Mouse (Mus musculus) erythroblast, adult 5-6 weeks (primary cell): Measurements from ENCODE around the gene Cacng6. TPM values are rescaled to one million over a fixed set of nuclear protein-coding genes. Genes with fewer than 3 reads are reported as not detected.
"Not testable (repeated sequence)": the region's sequence is repeated elsewhere in the genome, so short reads cannot be mapped to it uniquely, and the experiment has no call there.

Experiments
- ATAC-seq: replicated peaks from 2 replicates; pipeline ENCODE4 v1.8.0; 2016; ENCODE audit warnings: moderate number of reproducible peaks, mild to moderate bottlenecking, moderate TSS enrichment, inconsistent platforms; ENCODE audit not compliant: poor library complexity, low FRiP score, severe bottlenecking
- total RNA-seq, 2 experiments: library from RNA; stranded (forward) in 1 of 2; stranded (reverse) in 1 of 2; fragments of 150-400 nt in 1 of 2; fragments of 200-764, 138-1000 nt in 1 of 2; gene quantifications; 2 replicates each; pipeline versions ENCODE4 v1.2.3 to v1.2.4; 2015 to 2017; ENCODE audit warnings: low replicate concordance in 2 of 2

Cacng6 gene
- total RNA-seq (2015; ENCODE audit: low replicate concordance), result not detected in 2 replicates
- total RNA-seq (2017; ENCODE audit: low replicate concordance), result not detected in 2 replicates

GRCm38 (mm10) chr7:3423895-3424294 lies at the start of gene Cacng6:
TSS of gene Cacng6 (plus strand) at chr7:3424195.
- no peak for ATAC-seq

DNA sequence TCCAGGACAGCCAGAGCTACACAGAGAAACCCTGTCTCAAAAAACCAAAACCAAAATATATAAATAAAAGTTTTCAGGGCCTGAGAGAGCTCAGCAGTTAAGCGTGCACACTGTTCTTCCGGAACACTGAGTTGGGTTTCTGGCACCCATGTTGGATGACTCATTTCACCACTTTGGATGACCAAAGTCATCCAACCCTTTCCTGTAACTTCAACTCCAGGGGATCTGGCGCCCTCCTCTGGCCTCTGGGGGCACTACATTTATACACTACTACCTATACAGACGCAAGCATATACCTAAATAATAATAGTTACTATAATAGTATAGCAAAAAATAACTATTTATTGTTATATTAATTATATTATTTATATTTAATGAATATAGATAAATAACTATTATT lies 47.2 kb upstream of the Cacng6 start:
- no peak for ATAC-seq

- ATAC-seq, result no peak
Measured at GRCm38 (mm10) chr7:3382123-3382522, 41.9 kb upstream of the Cacng6 start.

DNA sequence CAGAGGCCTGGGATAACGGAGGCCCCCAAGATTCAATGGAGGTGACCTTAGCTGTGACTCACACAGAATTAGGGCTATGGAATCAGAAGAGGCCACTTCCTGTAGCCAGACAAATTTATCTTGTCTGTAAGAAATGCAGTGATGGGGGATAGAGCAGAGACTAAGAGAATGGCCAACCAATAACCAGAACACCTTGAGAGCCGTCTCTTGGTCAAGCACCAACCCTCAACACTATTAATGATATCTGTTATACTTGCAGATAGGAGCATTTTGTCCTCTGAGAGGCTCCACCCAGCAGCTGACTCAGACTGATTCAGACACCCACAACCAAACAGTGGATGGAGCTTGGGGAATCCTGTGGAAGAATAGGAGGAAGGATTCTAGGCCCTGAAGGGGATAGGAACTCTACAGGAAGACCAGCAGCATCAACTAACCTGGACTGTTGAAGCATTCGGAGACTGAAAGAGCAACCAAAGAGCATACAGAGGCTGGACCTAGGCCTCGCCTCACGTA lies 39.1 kb upstream of the Cacng6 start:
- no peak for ATAC-seq

DNA sequence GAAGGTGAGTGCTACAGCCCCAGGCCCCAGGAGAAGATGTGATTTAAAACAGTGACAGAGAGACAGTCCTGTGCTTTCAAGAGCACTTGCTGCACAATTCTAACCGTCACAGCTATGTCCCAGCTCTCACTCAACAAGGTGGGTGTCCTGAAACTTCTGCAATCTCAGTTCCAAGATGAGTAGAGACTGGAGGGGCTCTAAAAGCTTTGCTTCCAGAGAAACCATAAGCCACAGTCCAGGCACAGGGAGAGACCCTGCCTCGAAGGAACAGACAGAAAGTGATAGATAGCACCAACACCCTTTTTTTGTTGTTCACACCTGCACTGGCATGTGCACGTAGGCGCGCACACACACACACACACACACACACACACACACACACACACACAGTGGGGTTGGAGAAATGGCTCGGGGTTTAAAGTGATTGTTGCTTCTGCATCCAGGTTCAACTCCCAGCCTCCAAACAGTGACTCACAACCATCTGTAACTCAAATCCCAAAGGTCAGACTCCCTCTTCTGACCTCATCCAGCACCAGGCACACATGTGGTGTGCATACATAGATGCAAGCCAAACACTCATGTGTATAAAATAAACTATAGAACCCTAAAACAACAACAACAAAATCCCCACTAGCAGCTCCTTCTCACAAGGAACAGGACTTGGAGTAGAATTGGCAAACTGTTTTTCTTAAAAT lies 37.8 kb upstream of the Cacng6 start:
- ATAC-seq, result no peak

DNA sequence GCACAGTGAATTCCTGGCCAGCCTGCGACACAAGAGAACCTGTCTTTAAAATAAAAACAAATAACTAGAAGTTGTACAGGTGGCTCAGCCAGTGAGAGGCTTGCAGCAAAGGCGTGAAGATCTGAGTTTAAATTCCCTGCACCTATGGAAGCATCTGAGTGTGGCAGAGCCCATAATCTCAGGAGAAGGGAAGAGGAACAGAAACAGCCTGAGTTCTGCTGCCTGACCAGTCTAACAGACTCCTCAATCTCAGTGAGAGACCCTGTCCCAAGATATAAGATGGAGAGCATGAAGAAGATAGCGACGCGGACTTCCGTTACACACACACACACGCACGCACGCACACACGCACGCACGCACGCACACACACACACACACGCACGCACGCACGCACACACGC lies 36.2 kb upstream of the Cacng6 start:
- no peak for ATAC-seq

DNA sequence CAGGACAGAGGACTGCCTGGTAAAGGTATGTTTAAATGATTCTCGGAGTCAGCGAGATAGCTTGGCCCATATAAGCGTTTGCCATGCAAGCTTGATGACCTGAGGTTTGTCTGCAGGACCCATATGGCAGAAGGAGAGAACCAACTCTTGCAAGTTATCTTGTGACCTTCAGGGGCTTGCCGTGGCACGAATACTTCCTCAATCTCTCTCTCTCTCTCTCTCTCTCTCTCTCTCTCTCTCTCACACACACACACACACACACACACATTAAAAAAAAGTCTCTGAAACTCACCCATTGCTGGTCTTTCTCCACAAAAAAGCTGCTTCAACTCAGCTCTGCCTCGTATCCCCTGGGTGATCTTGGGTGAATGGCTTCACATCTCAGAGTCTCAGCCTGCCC lies 35.1 kb upstream of the Cacng6 start:
- no peak for ATAC-seq

DNA sequence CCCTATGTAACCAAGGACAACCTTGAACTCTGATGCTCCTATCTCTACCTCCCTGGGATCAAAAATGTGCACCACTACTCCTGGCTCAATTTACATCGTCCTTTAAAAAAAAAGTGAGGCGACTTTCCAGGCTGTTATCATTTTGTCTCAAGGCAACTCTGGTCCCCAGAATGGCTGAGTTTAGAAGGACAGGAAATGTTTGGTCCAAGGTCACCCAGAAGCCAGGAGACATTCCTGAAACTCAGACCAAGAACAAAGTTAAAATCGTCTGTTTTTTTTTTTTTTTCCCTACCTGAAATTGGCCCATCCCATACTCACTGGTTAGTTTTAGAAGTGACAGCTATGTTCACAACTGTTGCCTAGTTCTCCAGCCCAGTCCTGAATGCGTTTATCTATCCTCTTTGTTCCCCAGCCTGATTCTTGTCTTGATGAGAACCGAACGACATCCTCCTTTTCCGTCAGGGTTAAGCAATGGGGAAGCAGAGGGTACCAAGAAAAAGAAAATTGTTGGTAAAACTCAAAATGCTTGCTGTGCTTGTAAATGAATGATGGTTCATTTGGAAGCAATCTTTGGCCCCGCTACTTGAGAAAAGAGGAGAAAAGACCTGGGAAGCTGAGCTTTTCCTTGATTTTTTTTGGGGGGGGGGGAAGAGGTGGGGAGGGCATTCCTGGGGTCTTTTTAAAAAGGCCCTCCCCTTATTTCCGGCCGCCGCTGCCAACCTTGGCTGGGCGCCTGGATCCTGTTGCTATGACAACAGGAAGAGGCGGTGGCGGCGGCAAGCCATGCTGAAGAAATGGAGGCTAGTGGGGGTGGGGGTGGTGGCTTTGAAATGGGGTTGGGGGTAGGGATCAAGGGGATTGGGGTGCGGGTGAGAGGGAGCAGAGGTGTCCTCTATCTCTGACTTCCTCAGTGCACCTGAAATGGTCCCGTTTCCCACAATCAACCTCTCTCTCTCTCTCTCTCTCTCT lies 34.3 kb upstream of the Cacng6 start:
- no peak for ATAC-seq

DNA sequence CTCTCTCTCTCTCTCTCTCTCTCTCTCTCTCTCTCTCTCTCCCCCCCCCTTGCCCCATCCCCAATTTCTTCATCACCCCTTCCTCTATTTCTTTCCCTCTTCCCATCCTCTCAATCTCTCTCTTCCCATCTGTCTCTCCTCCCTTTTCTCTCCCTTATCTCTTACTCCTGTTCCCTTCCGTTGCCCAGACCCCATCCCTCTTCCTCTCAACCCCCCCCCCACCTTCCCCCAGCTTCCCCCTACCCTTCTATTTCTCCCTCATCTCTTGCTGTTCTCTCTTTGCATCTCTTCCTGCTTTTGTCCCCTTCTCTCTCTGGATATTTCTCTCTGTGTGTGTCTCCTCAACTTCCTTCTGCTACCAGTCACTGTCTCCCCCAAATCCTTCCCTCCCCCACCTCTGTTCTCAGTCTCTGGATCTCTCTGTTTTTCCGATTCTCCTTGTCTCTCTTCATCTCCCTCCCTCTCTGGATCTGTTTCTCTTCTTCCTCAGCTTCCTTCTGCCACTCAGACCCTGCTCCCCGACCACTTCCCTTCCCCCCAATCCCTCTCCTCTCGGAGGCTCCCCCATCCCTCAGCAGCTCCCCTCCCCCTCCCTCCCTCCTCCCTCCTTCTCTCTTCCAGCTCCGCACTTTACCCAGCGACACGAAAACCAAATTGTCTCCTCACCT lies 33.4 kb upstream of the Cacng6 start, which contains the start of gene Cacng8:
Gene Cacng8, plus strand, starts transcription at position 271 of the 668 bp plus-strand sequence.
- no peak for ATAC-seq

DNA sequence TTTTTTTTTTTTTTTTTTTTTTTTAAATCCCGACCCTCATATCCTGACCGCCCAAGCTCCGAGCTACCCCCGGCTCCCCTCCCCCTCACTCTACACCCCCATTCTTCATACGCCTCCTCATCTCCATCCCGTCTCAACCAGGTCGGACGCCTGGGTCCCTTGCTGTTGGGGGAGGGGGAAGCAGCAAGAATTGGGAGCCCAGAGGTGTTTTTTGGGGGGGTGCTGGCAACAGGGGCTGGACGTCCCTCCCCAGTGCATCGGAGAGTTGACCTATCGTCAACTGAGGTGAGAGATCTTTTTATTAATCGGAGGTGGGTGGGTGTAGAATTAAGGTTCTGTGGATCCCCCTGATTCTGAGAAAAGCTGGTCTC lies 32.9 kb upstream of the Cacng6 start:
- ATAC-seq, result no peak

GRCm38 (mm10) chr7:3391809-3392208 lies 32.2 kb upstream of the Cacng6 start:
- no peak for ATAC-seq

DNA sequence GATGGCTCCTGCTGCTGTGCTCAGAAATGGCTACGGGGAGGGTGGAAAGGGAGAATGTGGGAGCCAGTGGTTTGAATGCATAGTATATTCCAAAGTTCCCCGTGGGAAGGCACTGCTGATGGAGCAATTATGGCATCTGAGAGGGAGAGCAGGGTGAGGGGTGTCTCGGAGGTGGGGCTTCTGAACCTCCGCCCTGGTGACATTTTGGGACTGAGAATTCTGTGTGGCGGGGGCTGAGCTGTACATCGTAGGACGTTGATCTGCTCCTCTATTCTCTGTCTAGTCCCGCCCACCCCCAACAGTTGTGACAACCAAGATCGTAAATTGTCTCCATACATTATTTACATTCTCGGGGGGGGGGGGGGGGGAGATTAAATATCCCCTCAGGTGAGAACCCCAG lies 26.6 kb upstream of the Cacng6 start:
- ATAC-seq, result no peak

- ATAC-seq, result no peak
Measured at GRCm38 (mm10) chr7:3397797-3398196, 26.2 kb upstream of the Cacng6 start.

- ATAC-seq, result not testable (repeated sequence)
Measured at GRCm38 (mm10) chr7:3398363-3398762, 25.6 kb upstream of the Cacng6 start.

DNA sequence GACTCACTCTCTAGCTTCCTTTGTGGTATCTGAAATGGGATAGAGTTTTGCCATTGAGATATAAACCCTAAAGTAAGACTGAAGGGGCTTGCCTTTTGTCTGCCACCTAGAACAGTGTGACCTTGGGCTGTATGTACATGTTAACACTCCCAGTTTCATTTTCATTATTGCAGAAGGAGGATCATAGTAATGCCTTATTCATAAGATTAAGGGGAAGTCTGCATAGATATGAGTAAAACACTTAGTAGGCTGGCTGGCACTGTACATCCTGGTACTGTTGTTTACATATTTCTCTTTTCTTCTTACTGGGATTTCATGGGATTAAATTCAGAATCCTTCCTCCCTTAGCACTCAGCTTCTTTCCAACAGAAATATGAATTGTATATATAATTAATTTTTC lies 24.1 kb upstream of the Cacng6 start:
- no peak for ATAC-seq

- no peak for ATAC-seq
Measured at GRCm38 (mm10) chr7:3409729-3410520, 14.1 kb upstream of the Cacng6 start.

DNA sequence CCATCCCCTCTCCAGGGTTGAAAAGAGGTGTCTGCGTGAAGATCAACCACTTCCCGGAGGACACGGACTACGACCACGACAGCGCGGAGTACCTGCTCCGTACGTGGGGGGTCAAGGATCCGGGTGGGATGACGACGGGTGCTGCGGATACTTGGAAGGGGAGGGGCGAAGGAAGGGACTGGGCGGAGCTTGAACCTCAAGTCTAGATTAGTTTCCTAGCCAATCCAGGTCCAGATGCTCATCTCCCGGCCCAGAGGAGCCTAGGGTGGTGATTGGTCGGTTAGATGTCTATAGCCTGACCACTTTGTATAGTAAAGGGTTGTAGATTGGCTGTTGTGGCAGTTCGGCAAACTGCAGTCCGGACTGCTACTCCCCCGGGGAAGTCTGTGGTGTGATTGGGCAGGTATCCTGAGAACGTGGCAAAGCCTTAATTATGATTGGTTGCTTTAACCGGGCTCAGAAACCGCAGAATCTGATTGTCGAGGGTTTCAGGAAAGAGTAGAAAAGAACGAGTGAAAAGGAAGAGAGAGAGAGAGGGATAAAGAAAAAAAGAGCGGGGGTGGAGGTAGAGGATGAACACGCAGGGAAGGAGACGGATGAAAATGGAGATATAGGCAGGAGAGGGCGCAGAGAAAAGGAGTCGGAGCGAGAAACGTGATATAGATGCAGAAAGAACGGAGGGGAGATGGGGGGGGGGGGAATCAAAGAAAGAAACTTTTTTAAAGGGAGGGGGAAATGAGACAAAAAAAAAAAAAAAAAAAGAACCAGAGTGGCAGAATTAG lies 12.6 kb upstream of the Cacng6 start:
- ATAC-seq, result no peak

DNA sequence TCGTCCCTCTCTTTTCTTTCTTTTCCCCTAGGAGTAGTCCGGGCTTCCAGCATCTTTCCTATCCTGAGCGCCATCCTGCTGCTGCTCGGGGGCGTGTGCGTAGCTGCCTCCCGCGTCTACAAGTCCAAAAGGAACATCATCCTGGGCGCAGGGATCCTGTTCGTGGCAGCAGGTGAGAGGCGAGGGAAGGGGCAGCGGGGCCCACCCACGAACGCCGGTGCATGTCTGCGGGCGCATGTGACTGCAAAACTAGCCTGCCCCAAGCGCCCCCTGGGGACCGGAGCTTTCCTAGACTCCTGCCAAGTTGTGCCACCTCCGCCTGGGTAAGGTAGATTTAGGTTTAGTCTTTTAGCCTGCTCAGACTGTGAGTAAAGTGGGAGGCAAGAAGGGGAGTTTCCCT lies 12.0 kb upstream of the Cacng6 start:
- ATAC-seq, result no peak

- ATAC-seq, result no peak
Measured at GRCm38 (mm10) chr7:3414888-3415287, 9.1 kb upstream of the Cacng6 start.
